Mouse (Mus musculus) ovary, postnatal 10 days (tissue): Measurements from ENCODE around the gene Cdadc1.
A peak's percentile ranks its signal among the peaks of the same experiment; 100 is the strongest.
"Not testable (repeated sequence)": the region's sequence is repeated elsewhere in the genome, so short reads cannot be mapped to it uniquely, and the experiment has no call there.

Source experiments
- DNase-seq: peaks from one replicate; pipeline ENCODE4 v3.0.0; 2022; ENCODE audit warnings: low spot score

The Cdadc1 gene

DNA sequence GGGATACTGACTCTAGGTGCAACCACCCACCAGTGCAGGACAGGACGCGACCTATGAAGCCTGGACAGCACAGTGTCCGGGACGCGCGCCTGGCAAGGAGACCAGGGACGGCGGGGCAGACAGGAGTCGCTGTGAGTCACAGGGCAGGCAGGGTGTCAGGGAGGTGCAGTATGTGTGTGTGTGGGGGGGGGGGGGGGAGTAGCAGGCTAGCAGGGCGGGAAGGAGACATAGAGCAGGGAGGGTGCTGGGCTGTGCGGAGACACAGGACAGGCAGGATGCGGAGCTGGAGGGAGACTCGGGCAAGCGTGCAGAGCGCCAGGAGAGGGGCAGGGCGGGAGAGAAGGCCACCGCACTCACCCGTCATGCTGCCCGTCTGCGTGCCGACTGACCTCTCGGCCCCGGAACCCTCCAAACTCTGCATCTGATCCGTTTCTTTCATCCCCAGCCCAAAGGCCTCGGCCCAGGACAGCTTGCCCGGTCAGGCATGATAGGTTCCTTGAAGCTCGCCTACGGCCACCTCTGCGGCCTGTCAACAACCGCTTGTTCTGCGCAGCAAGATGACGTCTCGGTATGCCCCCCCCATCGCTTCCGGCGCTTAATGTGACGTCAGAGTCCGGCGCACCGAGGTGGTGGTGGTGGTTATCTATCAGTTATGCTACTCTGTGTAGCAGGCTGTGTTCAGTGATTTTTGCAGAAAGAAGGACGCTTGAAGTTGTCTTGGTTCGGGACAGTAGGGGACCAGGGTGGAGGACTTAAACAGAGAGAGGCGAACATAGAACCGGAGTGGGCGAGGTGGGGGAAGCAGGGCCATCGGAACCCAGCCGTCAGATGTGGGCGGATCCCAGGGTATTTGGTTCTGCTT, at the start of gene Cdadc1:
Cdadc1 (minus strand) TSS at position 562 of the 862 bp plus-strand sequence.
- peak; percentile 99 for DNase-seq

DNA sequence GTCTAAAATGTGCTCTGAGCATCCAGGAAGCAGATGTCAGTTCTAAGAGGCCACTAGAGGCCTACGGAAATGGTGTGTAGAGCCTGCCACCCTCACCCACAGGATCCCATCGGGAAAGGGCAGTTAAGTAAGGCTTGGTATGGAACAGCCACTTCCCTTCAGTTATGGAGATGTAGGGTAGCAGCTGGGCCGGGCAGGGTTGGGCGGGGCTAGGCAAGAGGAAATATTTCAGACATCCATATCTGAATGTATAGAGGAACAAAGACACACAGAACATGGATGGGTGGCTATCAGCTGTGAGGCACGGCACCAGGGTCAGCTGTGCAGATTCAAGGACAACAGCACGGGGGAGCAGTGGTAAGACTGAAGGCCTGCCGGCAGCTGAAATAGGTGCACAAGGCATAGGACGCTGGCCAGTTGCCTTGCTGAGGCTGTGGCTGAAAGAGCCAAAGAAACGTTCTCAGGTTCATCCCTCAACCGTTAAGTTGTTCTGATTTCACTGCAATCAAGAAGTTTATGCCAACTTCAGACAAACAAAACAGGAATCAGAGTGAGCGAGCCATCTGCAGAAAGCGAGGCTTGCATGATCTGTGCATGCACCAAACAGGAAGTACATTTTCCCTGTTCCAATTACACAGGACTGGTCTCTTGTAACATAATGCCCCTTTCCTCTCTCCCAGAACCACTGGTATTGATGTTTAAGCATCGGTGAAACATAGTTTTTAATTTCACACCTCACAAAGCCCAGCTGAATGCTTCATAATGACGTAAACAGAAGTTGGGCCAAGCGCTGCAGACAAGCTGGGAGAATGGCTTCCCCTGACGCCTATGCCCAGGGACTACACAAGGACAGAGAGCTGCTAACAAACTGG, 49.3 kb upstream of the Cdadc1 start:
- no peak for DNase-seq

DNA sequence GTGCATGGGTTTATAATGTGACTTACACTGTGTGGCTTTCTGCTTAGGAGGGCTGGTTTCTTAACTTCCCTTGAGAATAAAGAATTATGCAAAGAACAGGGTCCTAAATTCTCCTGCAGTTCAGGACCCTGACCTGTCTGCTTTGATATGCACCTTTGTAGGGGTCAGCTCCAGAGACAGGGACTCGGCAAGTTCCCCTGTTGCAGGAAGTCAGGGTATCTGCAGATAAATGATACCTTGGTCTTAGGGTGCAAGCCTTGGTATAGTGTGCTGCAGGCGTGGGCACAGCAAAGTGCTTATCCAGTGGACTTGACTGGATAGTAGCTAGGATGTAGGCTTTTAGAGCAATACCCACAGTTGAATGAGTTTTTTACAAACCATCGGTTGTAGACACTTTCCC, 47.1 kb upstream of the Cdadc1 start:
- DNase-seq: no peak

DNA sequence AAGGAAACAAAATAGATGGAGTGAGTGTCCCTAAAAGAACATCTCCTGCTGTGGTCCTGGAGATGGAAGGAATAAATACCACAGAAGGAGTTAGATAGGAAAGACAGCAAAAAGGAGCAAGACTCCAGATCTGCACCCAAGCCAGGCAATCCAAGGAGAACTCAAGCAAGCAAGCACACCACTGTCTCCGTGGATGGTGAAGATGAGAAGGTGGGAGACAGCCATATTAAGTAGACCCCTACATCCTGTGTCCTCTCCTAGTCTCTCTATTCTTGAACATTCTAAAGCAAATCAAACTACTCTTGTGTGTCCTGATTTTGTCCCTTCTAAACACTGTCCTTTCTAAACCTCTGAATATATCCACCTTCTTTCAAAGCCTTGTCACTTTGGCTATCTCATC, 46.4 kb upstream of the Cdadc1 start:
- no peak for DNase-seq

DNA sequence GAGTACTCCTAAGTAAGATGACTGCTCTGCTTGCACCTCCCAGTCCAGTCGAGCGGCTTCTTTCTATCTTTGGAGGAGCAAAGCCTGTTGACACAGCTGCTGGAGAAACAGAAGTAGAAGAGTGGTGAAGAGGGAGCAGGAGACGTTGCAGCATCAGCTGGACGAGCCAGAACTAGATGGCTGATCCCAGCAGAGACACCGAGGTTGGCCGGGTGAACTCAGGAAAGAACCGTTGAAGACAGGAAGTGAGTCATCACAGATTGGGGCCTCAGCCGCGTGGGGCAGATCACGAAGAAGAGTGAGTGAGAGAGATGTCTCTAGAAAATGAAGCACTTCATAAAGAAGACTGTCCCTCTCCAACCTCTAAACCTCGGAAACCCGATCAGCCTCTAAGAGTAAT, 45.8 kb upstream of the Cdadc1 start:
- no peak for DNase-seq

DNA sequence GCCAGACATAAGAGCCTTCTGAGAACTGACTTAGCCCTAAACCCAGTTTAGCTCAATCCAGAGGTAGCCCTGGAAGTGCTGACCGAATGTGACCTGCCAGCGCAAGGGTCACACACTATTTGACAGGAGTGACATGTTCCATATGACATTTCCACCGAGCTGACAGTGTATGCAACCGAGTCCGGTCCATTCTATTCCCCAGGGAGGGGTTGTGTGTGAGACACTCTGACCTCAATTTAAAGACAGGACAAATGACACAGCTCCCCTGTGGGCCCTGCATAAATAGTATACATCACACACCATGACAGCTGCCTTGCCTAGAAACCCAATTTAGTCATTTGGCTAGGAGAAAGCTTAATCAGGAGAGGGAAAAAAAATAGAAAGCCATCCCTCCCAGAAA, 44.1 kb upstream of the Cdadc1 start:
- no peak for DNase-seq

DNA sequence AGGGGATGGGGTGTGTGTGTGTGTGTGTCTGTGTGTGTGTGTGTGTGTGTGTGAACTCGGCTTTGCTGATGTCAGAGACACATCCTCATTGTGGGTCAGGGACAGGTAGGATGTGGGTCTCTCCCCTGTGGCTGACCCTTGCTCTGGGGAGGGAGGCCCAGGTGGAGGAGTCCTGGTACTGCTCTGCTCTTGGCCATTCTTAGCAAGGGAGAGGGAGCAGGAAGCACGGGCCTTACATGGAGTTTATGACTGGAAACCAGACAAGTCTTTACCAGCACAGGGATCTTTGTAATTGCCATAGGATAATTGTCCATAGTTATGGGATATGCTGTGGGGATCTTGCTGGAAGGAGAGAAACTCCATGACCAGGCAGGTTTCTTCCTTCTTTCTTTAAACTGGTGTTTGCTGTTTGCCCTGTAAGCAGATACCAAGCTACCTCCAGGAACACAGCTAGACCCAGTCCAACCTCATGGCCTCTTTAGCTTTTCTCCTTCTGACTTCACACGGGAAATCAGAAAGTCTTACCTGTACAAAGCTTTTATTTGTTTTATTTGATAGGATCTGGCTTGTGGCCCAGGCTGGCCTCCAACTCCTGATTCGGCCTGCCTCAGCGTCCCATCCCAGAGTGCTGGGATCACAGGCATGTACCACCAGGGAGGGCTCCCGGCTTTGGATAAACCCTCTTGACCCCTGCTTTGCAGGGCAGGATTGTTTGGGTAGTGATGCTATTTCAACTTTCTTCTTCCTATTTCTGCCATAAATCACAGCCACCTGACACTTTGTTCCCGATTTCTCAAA, 41.3 kb upstream of the Cdadc1 start:
- DNase-seq: no peak

DNA sequence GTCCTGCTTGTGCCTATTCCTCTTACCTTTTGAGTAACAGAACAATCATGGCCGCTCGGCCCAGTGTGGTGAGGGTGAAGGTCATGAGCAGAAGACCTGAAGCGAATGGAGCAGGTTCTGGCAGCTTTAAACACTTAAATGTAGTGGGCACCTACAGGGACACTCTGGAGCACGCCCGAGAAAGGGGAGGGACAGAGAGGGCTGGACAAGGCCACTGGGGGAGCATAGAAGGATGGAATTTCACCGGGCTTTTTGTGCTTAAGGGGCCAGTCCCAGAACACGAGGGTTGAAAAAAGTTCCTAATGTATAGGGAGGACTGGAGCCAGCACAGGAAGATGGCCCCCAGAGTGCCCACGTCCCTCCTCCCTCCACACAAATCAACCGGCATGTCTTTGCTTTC, 36.2 kb upstream of the Cdadc1 start:
- DNase-seq: no peak

DNA sequence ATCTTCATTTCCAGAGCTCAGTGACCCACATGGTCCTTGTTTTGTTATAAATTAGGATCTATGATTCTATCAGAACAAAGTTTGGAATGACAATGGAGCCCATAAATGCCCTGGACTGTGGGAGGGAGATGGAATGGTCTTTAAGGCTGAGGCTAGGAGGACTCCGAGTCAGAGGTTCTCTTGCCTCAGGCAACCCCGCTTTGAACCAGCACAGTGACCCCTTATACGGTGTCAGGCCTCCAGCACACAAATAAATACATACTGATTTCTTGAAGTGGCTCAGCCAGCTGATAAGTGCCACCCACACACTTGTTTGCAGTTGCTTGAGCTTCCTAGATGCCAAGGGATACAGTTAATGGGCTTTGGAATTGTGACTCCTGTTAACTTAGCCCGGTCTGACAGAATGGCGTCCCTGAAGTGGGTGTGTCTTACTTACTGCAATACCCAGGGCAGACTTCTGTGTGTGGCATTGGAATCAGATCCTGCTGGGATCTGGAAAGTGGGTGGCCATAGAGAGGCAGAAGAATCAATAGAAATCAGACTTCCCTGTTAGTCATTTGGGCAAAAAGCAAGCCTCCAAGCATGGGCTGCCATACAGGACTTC, 35.6 kb upstream of the Cdadc1 start:
- DNase-seq: no peak

DNA sequence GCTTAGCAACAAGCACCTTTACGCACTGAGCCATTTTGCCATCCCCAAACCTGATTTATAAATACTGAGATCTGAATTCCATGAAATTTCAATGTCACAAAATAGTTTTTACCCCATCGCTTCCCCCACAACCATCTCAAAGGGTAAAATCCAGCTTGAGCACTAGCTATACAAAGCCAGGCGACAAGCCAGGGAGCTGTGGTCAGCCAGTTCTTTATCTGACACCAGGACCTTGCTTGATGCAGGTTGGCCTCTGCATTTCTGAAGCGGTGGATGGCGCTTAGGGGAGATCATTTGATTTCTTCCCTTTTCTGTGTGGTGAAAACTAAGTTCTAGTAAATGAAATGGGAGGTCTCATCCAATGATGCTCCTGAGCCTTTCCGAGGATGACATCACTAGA, 34.3 kb upstream of the Cdadc1 start:
- DNase-seq: no peak

DNA sequence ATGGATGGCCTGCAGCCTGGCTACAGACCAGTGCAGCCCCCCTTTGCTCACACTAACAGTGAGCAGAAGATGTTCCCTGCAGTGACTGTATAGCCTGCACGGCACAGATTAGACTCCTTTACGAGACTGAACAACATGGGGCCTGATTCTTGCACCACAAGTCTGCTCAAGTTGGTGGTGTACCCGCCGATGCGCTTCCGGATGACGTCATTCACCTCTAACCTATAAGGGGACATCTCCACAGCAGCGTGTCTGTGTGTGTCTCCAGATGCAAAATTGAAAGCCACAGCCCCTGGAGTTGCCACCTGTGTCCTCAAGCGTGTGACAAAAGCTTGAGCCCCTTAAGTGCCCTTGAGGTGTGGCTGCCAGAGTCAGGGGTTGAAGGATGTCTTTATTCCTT, 32.3 kb upstream of the Cdadc1 start:
- DNase-seq: no peak

DNA sequence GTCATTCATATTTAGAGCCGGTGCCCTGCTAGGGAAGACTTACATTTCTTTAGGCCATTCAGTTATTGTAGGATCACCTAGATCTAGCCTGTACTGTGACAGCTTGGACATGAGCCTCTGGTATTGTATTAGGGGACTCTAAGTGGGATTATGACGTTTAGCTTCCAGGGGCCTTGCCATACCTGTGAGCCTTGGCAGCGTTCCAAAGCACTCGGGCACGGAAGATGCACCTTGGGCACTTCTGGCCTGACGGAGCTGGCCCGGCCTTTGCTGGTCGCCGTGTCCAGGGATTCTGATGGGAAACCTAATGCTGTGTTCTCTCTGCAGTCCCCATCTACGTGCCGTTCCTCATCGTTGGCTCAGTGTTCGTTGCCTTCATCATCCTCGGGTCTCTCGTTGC, 31.5 kb upstream of the Cdadc1 start:
- DNase-seq: no peak

DNA sequence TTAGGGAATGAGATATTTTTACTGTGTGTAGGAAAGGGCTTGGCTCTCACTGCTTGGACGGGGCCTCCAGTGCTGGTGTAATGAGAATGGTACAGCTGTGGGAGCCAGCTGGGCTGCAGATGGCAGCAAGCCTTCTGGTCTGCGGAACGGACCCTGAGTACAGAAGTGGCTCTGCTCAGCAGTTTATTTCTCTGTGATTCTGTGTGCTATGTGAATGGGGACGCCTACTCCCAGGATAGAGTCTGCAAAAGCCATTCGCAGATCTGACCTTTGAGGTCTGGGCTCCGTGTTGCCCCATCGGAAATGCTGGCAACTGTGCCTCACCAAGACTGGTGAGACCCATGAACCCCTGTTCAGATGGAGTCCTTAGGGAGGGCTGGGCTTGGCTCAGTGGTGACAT, 30.1 kb upstream of the Cdadc1 start:
- no peak for DNase-seq

DNA sequence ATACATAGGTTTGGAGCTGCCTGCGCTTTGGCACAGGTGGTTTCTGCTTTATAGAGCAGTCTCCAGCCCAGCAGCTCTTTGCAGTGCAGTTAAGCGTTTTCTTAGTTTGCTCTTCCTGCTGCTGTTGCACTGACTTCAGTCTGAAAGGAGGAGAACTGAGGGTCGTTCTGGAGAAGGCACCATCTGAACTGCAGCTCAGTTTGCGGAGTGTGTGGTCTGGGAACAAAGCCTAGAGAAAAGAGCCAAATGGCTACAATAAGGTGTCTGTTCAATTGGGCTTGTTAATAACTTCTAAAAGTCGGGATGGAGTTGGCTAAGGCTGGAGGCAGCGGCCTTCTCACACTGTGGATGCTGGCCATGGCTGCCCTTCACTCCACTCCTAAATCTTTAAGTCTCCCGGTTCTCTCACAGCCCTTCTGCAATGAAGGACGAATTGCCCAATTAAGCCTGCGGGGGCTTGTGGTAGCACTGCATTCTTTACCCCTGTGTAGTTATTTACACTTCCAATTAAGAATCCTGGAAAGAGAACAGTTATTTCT, 29.5 kb upstream of the Cdadc1 start:
- no peak for DNase-seq

DNA sequence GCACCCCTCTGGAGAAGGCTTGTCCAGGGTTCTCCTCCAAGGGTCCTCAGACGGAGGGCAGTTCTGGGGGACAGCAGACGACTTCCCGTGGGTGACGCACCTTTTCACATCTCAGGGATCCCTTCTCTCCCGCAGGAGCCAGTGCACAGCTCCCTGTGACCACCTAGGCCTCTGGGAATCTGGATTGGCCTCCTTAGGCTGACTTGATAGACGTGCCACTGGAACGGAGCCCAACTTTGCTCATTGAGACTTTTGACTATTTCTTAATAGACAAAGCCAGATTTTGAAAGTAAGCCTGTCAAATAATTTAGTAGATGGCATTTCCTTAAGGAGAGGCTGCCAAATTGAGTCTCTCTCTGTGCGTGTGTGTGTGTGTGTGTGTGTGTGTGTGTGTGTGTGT, 29.0 kb upstream of the Cdadc1 start:
- no peak for DNase-seq

DNA sequence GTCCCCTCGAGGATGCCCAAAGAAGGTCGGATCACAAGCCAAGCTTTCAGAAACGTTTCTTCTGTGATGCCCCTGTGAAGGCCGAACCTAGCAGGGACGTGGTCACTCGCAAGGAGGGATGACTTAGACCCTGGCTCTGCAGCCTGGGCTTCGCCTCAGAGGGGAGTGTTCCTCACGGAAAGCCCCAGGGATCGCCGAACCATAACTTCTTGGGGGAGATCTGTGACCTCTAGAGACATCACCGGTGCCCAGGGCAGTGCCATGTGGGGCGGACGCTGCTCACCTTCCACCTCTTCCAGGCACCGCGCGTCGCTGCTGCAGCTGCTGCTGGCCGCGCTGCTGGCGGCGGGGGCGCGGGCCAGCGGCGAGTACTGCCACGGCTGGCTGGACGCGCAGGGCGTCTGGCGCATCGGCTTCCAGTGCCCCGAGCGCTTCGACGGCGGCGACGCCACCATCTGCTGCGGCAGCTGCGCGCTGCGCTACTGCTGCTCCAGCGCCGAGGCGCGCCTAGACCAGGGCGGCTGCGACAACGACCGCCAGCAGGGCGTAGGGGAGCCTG, 28.1 kb upstream of the Cdadc1 start:
- no peak for DNase-seq

DNA sequence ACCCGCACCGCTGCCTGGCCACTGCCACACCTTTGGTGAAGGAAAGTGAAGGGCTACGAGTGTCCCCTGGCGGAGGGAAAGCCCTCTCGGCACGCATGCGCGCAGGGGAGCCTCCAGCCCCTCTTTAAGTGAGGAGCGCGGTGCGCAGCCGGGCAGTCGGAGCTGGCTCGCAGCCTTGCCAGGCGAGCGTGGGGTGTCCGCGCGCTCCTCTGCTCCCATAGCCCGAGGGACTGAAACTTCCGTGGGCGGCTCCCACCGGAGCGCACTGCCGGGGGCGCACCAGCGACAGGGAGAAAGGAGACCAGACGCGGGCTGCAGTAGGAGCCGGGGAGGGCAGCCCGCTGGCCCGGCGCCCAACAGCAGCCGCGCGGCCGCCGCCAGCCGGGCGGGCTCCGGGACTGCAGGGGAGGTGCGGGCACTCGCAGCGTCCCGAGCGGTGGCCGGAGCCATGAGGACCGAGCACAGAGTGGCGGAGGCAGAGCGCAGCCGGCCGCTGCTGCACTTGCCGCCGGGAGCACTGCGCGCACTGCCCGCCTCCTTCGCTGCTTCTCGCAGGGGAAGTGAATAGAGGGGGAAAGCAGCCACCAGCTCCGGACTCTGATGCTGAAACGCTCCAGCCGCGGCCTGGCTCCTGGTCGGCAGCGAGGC, 27.5 kb upstream of the Cdadc1 start, which contains the start of gene Shisa2:
Shisa2 (plus strand) TSS at position 151 of the 648 bp plus-strand sequence.
- DNase-seq: peak; percentile 59

DNA sequence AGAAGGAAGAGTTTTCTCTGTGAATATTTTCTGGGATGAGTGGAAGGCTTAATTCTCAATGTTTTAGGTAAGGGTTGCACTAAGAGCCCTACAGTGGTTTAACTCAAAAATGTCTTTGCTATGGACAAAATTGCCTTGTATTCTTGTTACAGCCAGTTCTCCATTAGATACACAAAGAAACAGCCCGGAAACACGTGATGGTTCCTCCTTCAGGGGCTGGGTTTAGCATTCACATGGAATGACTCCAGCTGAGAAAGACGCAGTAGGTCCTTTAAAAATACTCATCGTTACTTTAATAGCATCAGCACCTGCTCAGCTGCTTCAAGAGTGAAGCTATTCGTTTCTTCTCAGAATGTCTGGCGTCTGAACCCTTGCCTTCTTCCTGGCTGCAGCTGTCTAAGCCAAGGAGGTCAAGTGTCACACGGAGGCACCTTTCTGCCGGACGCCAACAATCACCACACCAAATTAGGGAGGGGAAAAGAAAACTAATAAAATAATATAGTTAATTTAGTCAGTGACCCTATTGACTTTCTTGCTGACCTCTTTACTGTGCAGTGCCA, 26.6 kb upstream of the Cdadc1 start:
- DNase-seq: no peak

DNA sequence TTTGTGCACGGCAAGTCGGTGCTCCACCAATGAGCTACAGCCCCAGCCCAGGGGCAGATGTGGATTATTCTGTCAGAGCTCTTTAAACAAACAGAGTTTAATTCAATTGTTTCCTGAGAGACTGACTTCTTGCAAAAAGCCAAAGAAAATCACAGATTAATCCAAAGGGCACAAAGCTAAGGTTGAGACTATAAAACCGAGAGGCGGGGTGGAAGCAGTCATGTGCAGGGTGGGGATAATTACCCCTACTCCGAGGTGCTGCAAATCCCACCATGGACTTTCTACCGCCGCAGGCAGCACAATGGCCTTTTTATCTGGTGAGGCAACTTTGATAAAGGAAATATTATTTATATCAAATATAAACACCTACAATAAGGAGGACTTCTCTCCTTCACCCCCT, 19.0 kb upstream of the Cdadc1 start:
- DNase-seq: no peak

DNA sequence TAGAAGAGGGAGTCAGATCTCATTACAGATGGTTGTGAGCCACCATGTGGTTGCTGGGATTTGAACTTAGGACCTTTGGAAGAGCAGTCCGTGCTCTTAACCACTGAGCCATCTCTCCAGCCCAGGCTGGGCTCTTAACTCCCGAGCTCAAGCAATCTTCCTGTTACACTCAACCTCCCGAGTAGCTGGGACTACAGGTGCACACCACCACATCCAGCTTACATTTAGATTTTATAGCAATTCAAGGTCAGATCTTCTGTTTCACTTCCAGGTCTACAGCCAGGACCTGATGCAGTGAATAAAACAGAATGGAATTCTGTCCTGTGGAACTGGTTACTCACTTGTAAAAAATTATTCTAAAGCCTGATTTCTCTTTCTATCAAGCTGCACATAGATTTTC, 16.4 kb upstream of the Cdadc1 start:
- not testable (repeated sequence) for DNase-seq
